Mouse (Mus musculus) kidney, postnatal 4 days (tissue): ENCODE results near the gene Cenpj.
A peak's percentile ranks its signal among the peaks of the same experiment; 100 is the strongest.

ENCODE experiments used
- DNase-seq, 2 experiments: peaks; one replicate each; pipeline ENCODE4 v3.0.0; 2021; ENCODE audit warnings: mixed read lengths in 2 of 2

Gene Cenpj

DNA sequence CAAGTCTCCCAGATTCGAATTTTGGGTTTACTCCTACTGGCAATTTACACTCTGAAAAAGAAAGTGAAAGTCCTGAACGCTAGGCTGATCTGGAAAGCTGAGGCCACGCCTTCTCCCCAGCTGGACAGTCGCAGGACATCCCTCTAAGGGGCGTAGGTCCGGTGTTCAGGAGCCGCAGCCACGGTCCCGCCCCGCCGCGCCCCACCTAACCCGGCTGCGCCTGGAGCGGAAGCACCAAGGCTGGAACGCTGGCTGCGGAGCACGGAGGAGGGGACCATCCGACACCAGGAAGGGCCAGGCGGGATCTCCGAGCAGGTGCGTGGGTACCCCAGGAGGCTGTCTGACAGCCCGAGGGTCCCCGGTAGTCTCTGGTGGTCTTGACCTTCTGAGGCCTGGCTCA is at the start of gene Cenpj, which contains the start of gene Parp4:
Gene Cenpj, minus strand, starts transcription at position 10 of the 400 bp plus-strand sequence.
Gene Parp4, plus strand, starts transcription at position 204 of the 400 bp plus-strand sequence.
- DNase-seq, result peak; percentile 88 to 94

GRCm38 (mm10) chr14:56620425-56620824 is 45.2 kb upstream of the Cenpj start:
- DNase-seq, result no peak

GRCm38 (mm10) chr14:56617470-56617869 is 42.2 kb upstream of the Cenpj start:
- DNase-seq, result no peak

GRCm38 (mm10) chr14:56613212-56613611 is 38.0 kb upstream of the Cenpj start:
- DNase-seq, result no peak

- DNase-seq, result no peak
These were observed 29.9 kb upstream of the Cenpj start for GRCm38 (mm10) chr14:56605136-56605535.

DNA sequence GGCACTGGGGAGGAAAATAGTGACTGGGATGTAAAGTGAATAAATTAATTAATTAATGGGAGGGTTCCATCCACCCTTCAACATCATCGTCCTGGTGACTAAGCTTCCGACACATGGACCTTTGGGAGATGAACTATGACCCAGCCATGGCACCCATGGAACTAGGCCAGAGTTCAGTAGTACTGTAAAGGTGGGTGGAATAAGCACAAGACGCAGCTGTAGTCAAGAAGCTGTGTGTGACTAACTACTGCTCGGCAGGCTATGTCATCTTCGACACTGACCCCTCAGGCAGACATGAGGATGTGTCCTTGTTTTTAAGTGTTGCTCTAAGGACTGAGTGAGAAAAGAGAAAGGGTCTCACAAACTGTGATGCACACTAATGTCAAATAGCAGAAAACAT is 29.2 kb upstream of the Cenpj start:
- no peak for DNase-seq

DNA sequence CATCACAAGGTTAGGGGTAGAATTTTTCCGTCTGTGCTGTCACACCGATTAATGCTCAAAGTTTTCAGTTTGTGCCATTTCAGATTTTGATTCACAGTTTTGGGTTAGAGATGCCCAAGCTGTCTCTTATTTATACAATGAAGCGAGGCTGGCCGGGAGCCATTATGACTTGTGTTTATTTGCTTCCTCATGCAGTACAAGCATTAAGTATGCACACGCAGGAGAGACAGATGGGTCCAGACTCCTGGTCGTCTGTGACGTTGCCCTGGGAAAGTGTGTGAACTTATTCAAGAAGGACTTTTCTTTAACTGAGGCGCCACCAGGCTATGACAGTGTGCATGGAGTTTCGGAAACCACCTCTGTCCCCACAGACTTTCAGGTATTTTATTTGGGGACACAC is 26.8 kb upstream of the Cenpj start:
- no peak for DNase-seq

DNA sequence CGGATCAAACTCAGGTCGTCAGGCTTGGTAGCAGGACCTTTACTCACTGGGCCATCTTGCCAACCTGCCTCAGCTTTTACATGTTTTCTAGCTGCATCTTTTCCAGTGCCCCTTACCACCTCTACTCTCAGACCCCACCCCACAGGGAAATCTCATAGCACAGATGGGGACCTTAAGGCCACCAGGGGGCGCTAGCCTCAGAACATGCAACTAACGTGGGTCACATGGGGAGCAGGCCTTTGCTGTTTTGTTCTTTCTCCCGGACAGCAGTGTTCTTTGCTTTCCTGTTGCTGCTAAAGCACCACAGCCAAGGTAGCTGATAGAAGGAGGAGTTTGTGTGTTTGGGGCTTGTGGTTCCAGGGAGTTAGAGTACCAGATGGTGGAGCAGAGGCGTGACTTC is 23.5 kb upstream of the Cenpj start:
- DNase-seq, result peak; percentile 75 to 79

DNA sequence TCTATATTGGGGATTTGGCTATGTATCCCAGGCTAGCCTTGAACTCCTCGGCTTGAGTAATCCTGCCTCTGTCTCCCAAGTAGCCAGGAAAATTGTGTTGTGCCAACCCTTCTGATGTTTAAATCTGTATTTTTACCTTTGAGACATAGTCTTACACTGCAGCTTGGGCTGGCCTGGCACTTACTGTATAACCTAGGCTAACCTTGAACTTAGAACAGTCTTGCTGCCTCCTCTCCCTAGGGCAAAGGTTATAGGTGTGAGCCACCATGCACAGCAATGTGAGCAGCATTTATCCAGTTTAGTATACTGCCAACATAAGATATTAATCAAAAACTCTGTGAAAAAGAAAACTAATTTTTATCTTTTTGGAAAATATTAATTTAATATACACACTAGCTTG is 19.6 kb upstream of the Cenpj start:
- no peak for DNase-seq

- DNase-seq, result no peak
These were observed 17.0 kb upstream of the Cenpj start for GRCm38 (mm10) chr14:56592191-56592590.

DNA sequence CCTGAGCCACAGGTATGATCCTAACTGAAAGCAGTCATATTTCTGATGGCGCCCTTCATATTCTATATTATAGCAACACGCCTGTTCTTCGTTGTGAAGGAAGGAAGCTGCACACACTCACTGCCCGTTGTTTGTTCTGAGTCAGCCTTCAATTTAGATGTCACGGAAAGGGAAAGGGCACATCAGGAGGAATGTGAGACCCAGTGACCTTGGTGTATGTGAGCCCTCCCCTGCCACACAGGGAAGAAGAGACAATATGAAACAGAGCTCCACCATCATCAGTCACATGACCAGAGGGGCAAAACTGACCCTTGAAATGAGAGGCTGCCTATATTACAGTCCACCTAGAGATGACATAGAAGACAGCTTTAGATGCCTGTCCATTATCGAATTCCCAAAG is 7.1 kb upstream of the Cenpj start:
- no peak for DNase-seq

GRCm38 (mm10) chr14:56581117-56581516 is 5.9 kb upstream of the Cenpj start:
- DNase-seq, result no peak

DNA sequence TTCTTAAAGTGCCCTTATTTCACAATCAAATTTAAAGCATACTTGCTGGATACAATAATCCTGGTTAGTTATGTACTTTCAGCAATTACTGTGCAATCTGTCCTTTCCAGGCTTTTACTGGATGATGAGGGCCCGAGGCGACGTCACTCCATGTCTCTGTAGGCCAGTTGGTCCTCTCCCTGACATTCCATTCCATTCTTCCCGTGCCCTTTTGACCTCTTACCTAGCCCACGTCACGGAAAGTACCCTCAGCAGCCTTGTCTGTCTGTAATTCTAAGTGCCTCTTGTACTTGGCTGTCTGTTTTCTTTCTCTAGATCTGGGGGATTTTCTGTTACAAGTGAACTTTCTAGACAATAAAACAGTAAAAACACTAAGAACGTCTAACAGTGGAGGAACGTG is 3.8 kb upstream of the Cenpj start:
- peak in 1 of 2 experiments; percentile 13 for DNase-seq

DNA sequence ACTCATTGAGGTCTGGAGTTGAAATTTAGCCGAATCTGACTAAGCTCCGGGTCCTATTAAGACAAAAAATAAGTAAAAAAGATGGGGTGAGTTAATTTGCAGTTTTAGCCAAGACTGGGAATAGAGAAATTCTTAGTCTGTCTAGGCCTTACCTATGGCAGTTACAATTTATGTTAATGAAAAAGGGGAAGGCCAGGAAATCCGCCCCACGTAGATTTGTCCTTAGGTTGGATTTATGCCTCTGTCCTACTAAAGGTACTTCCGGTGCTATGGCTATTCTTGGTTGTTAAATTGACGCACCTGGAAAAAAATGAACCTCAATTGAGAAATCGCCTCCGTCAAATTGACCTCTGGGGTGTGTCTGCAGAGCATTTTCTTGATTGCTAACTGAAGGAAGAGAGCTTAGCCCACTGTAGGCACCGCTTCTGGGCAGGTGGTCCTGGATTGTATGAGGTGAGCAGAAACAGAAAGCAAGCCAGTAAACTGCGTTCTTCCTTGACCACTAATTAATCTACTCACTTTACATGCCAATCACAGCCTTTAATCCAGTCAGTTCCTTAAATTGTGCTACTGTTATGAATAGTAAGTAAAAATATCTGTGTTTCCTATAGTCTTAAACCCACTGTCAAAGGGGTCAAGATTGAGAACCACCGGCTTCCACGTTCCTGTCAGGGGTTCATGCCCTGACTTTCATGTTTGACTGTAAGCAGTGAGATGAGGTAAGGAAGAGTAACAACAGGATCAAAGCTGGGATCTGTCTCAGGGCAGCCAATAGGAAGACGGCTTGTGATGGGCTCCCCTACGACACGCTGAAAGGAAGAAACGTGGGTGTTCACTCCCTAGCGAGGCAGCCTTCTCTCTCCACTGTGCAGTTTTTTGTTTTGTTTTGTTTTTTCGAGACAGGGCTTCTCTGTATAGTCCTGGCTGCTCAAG is 1.0 kb upstream of the Cenpj start:
- no peak for DNase-seq

DNA sequence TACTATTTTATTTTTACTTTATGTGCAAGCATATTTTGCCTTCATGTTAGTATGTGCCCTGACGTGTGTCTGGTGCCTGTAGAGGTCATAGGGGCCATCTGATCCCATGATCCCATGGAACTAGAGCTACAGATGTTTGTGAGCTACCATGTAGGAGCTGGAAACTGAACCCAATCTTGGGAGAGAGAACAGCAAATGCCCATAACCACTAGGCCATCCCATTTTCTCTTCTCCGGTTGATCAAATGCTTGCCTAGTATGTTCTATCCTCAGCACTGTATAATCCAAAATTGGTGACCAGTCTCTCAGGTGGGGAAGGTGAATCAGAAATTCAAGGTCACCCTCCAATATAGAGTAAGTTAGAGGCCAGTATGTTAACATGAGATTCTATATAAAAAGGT is 2.7 kb downstream of the Cenpj start:
- DNase-seq, result no peak

DNA sequence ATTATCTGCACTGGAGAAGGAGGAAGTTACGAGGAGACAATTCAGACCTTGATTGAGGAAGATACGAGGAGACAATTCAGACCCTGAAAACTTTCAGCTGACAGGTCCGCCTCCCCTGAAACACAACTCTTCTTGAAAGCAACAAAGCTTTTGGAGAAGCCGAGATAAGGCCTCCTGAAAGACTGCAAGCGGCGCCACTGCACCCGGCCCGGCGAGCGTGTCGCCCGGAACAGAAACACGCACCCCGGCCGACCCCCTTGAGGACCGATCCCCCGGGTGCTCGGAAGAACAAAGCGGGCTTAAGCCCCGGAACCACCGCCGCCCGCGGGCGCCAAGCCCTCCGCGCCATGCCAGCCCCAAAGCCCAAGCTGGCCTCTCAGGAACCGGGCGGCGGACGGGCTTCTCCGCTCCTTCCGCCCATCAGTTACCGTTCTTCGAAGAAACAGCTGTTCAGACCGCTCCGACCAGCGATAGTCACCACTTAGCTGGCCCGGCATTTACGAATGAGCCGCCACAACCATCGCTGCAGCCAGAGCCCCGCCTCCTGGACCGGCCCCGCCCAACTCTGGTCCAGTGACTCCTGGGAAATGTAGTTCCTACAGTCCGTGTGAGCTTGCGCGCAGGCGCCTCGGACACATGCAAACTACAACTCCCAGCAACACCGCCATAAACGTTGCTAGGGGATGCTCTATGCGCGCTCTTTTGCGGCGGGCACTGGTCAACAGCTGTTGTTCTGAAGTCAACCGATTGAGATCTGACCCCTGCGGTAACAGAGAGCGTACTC is 3.7 kb downstream of the Cenpj start:
- peak; percentile 96 to 98 for DNase-seq

DNA sequence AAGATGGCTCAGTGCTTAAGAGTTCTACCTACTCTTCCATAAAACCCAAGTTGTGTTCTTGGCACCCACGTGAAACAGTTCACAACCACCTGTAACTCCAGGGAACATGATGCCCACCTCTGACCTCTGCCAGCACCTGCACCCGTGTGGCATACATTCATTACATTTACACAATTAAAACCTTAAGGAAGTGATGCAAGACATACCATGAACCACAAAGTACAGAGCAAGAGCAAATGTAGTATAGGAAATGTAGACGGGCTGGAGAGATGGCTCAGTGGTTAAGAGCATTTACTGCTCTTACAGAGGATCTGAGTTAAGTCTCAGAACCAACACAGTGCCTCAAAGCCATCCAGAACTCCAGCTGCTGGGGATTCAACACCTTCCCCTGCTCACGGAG is 6.2 kb downstream of the Cenpj start:
- no peak for DNase-seq

- peak in 1 of 2 experiments; percentile 6 for DNase-seq
These were observed 7.7 kb downstream of the Cenpj start for GRCm38 (mm10) chr14:56567476-56567875.

- no peak for DNase-seq
These were observed 16.1 kb downstream of the Cenpj start for GRCm38 (mm10) chr14:56559134-56559533.

DNA sequence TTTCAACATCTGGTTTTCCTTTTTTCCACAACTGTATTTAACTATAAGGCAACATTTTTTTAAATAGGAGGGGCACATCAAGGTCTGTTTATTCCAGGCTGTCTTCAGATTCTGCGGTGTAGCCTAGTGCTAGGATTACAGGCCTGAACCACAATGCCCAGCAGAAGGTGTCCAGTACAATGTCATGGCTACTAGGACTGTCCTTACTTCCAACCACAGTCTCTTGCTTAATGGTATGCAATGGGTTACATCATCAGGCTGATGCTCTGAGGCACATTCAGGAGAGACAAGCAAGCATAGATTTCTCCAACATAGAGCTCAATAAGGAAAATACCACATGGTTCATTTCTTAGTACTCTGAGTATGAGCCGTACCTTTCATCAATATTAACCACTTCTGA is 20.5 kb downstream of the Cenpj start:
- DNase-seq, result no peak

- no peak for DNase-seq
These were observed 21.9 kb downstream of the Cenpj start for GRCm38 (mm10) chr14:56553331-56553730.

DNA sequence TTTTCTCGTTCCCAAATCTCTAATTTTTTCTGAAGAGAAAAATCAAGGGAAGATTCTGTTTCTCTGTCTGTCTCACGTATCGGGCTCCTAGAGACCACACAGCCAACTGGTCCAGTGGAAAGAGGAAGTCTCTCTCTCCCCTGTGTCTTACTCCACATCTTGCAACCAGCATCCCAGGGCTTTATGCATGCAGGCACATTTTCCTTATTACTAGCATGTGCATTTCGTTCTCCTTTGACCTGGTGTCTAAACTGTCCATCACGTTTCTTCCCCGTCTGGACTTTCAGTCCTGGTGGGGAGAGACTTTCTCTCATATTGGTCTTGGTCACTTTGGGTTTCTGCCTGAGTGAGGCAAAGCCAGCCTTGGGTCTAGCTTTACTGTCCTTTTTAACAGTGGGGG is 22.3 kb downstream of the Cenpj start:
- DNase-seq, result no peak

DNA sequence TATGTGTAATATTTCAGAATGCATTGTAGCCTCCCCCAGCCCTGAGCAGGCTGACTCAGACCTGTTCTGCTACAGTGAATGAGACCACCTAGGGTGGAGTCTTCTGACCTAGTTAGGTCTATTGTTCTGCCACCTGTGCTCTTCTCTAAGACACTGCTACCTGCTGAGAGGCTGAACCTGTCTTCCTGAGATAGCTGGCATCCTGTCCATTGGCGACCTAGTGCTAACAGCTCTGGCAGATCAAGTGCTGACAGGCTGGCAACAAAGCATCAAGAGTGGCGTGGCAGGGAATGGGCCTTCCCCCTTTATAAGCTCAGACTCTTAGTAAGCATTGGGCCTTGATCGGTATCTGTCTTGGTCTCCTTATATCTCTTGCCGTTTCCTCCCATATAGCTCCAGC is 24.3 kb downstream of the Cenpj start:
- no peak for DNase-seq

- DNase-seq, result no peak
These were observed 29.7 kb downstream of the Cenpj start for GRCm38 (mm10) chr14:56545491-56545890.
